Mouse (Mus musculus) WW6 (cell line): ENCODE measurements around the gene Mctp1.
A peak's percentile ranks its signal among the peaks of the same experiment; 100 is the strongest.
"Not testable (repeated sequence)": the region's sequence is repeated elsewhere in the genome, so short reads cannot be mapped to it uniquely, and the experiment has no call there.

Experiments
- DNase-seq: peaks from one replicate; pipeline ENCODE4 v3.0.0-alpha.2; 2013; ENCODE audit warnings: low read depth, low spot score

Mctp1 gene

GRCm38 (mm10) chr13:76383972-76384663, at the start of gene Mctp1:
Gene Mctp1, plus strand, starts transcription at chr13:76384535.
- DNase-seq = peak; percentile 48

GRCm38 (mm10) chr13:76345941-76346340, 38.4 kb upstream of the Mctp1 start:
- peak; percentile 3 for DNase-seq

- DNase-seq = peak; percentile 11
Observed at GRCm38 (mm10) chr13:76358720-76359119, 25.6 kb upstream of the Mctp1 start.

GRCm38 (mm10) chr13:76384664-76385435, 515 bp downstream of the Mctp1 start:
- peak; percentile 11 for DNase-seq

GRCm38 (mm10) chr13:76388615-76389014, 4.3 kb downstream of the Mctp1 start:
- no peak for DNase-seq

- no peak for DNase-seq
Observed at GRCm38 (mm10) chr13:76391920-76392319, 7.6 kb downstream of the Mctp1 start.

GRCm38 (mm10) chr13:76393106-76393505, 8.8 kb downstream of the Mctp1 start:
- no peak for DNase-seq

- DNase-seq = no peak
Observed at GRCm38 (mm10) chr13:76395906-76396305, 11.6 kb downstream of the Mctp1 start.

- DNase-seq = no peak
Observed at GRCm38 (mm10) chr13:76409296-76409695, 25.0 kb downstream of the Mctp1 start.

- no peak for DNase-seq
Observed at GRCm38 (mm10) chr13:76410665-76411064, 26.3 kb downstream of the Mctp1 start.

GRCm38 (mm10) chr13:76415346-76415745, 31.0 kb downstream of the Mctp1 start:
- DNase-seq = no peak

- DNase-seq = no peak
Observed at GRCm38 (mm10) chr13:76420111-76420510, 35.8 kb downstream of the Mctp1 start.

- DNase-seq = no peak
Observed at GRCm38 (mm10) chr13:76421075-76421474, 36.7 kb downstream of the Mctp1 start.

GRCm38 (mm10) chr13:76422124-76422523, 37.8 kb downstream of the Mctp1 start:
- DNase-seq = no peak

GRCm38 (mm10) chr13:76429456-76429855, 45.1 kb downstream of the Mctp1 start:
- DNase-seq = no peak

GRCm38 (mm10) chr13:76429927-76430326, 45.6 kb downstream of the Mctp1 start:
- DNase-seq = no peak

GRCm38 (mm10) chr13:76431946-76432345, 47.6 kb downstream of the Mctp1 start:
- no peak for DNase-seq

GRCm38 (mm10) chr13:76433438-76433837, 49.1 kb downstream of the Mctp1 start:
- DNase-seq = no peak

- DNase-seq = no peak
Observed at GRCm38 (mm10) chr13:76436426-76436825, 52.1 kb downstream of the Mctp1 start.

- no peak for DNase-seq
Observed at GRCm38 (mm10) chr13:76438765-76439164, 54.4 kb downstream of the Mctp1 start.

GRCm38 (mm10) chr13:76446059-76446458, 61.7 kb downstream of the Mctp1 start:
- no peak for DNase-seq

GRCm38 (mm10) chr13:76447528-76447927, 63.2 kb downstream of the Mctp1 start:
- no peak for DNase-seq

- DNase-seq = not testable (repeated sequence)
Observed at GRCm38 (mm10) chr13:76451526-76451925, 67.2 kb downstream of the Mctp1 start.
